Mouse (Mus musculus): Measurements from ENCODE around the gene Nrg4.

The Nrg4 gene

GRCm38 (mm10) chr9:55326515-55327233 lies at the start of gene Nrg4, which contains the start of gene Tmem266:
TSS of gene Nrg4 (minus strand) at chr9:55326844.
TSS of gene Tmem266 (plus strand) at chr9:55326913.
- DNase-seq (ENCODE audit: low read depth, low spot score), result no peak

GRCm38 (mm10) chr9:55371908-55372307 lies 45.3 kb upstream of the Nrg4 start:
- DNase-seq (ENCODE audit: low read depth, low spot score), result no peak

- DNase-seq (ENCODE audit: low read depth, low spot score), result no peak
These were observed 41.4 kb upstream of the Nrg4 start for GRCm38 (mm10) chr9:55368011-55368410.

- DNase-seq (ENCODE audit: low read depth, low spot score), result no peak
These were observed 37.1 kb upstream of the Nrg4 start for GRCm38 (mm10) chr9:55363707-55364106.

GRCm38 (mm10) chr9:55361969-55362368 lies 35.3 kb upstream of the Nrg4 start:
- no peak for DNase-seq (ENCODE audit: low read depth, low spot score)

- DNase-seq (ENCODE audit: low read depth, low spot score), result no peak
These were observed 34.2 kb upstream of the Nrg4 start for GRCm38 (mm10) chr9:55360861-55361260.

GRCm38 (mm10) chr9:55360372-55360771 lies 33.7 kb upstream of the Nrg4 start:
- no peak for DNase-seq (ENCODE audit: low read depth, low spot score)

GRCm38 (mm10) chr9:55357164-55357563 lies 30.5 kb upstream of the Nrg4 start:
- DNase-seq (ENCODE audit: low read depth, low spot score), result no peak

GRCm38 (mm10) chr9:55355270-55355834 lies 28.7 kb upstream of the Nrg4 start:
- DNase-seq (ENCODE audit: low read depth, low spot score), result no peak

- DNase-seq (ENCODE audit: low read depth, low spot score), result no peak
These were observed 28.0 kb upstream of the Nrg4 start for GRCm38 (mm10) chr9:55354686-55355085.

- no peak for DNase-seq (ENCODE audit: low read depth, low spot score)
These were observed 22.0 kb upstream of the Nrg4 start for GRCm38 (mm10) chr9:55348664-55349063.

- DNase-seq (ENCODE audit: low read depth, low spot score), result no peak
These were observed 18.7 kb upstream of the Nrg4 start for GRCm38 (mm10) chr9:55345332-55345731.

GRCm38 (mm10) chr9:55344165-55344564 lies 17.5 kb upstream of the Nrg4 start:
- no peak for DNase-seq (ENCODE audit: low read depth, low spot score)

GRCm38 (mm10) chr9:55332949-55333348 lies 6.3 kb upstream of the Nrg4 start:
- no peak for DNase-seq (ENCODE audit: low read depth, low spot score)

- no peak for DNase-seq (ENCODE audit: low read depth, low spot score)
These were observed 5.8 kb upstream of the Nrg4 start for GRCm38 (mm10) chr9:55332476-55332875.

- DNase-seq (ENCODE audit: low read depth, low spot score), result no peak
These were observed 2.8 kb upstream of the Nrg4 start for GRCm38 (mm10) chr9:55329401-55329800.

GRCm38 (mm10) chr9:55328151-55328918 lies 1.7 kb upstream of the Nrg4 start:
- no peak for DNase-seq (ENCODE audit: low read depth, low spot score)

- no peak for DNase-seq (ENCODE audit: low read depth, low spot score)
These were observed 581 bp upstream of the Nrg4 start for GRCm38 (mm10) chr9:55327234-55327615.

- DNase-seq (ENCODE audit: low read depth, low spot score), result no peak
These were observed 805 bp downstream of the Nrg4 start for GRCm38 (mm10) chr9:55325564-55326514.

GRCm38 (mm10) chr9:55325061-55325460 lies 1.6 kb downstream of the Nrg4 start:
- DNase-seq (ENCODE audit: low read depth, low spot score), result no peak

GRCm38 (mm10) chr9:55324516-55324915 lies 2.1 kb downstream of the Nrg4 start:
- DNase-seq (ENCODE audit: low read depth, low spot score), result no peak

- no peak for DNase-seq (ENCODE audit: low read depth, low spot score)
These were observed 2.6 kb downstream of the Nrg4 start for GRCm38 (mm10) chr9:55324085-55324484.
